Comparison of ENCODE assay signal across 8 mouse cellular contexts in the genomic region with DNA sequence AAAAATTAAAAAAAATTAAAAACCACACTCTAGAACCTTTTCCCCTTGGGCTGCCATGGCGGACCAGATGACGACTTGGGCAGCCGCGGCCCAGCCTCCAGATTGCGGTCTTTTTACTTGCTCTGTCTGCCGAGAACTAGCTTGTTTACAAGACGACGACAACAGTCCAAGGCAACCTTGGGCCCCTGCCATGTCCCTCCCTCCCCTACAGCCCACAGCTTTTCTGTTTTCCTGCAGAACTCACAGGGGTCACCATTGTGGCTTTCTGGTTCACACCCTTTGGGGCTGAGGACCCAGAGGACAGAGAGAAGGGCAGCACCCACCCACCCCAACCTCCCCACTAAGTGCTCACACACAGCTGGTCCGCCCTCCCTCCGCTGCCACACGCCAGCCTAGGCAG. TPM values are rescaled to one million over a fixed set of nuclear protein-coding genes. Genes with fewer than 3 reads are reported as not detected.
A peak's percentile ranks its signal among the peaks of the same experiment; 100 is the strongest.
DNase-seq lines count a peak whose midpoint lies in the region; ATAC-seq and TF ChIP-seq lines count a peak whose summit lies in the region.
"Had no signal": no experiment of that assay in that cellular context is flagged by ENCODE, and none has a peak within 500 bp of the region (broad histone marks: within the 10 kb centered on the region; RNA-seq: fewer than 3 reads in every experiment).

No protein-coding gene starts in this region.

- no peak for TF ChIP-seq CTCF in left cerebral cortex, adult 2 months (IDR thresholded peaks at IDR 0.05)

- no peak for ATAC-seq in cerebellum, adult (ENCODE audit: insufficient number of reproducible peaks, low FRiP score, low TSS enrichment)

- no peak overlapping the region for H3K4me3 ChIP-seq in left cerebral cortex, adult 2 months
- H3K4me3 ChIP-seq: midbrain, embryonic 12.5 days had no signal

- peak in 1 of 2 experiments; percentile 35 for DNase-seq in left cerebral cortex, adult 2 months (ENCODE audit: extremely low spot score in 1 of 2, low spot score in 2 of 2)
- no peak for DNase-seq in left cerebral cortex, postnatal 25 days (ENCODE audit: low spot score in 2 of 2)
- DNase-seq in adrenal gland, postnatal 36 days = peak; percentile 84 to 85
- DNase-seq in heart, postnatal 36 days = peak; percentile 44 to 62
- peak; percentile 78 for DNase-seq in lung, postnatal 14 days
- no peak for DNase-seq in thymus, postnatal 10 days (ENCODE audit: low spot score in 2 of 2)

- intact Hi-C loops in left cerebral cortex, adult 2 months (cut with DNase I) = loop anchor here (5.0 kb wide), 1 partner anchor 236 kb away; no protein-coding TSS in a partner anchor
- intact Hi-C loops in left cerebral cortex, postnatal 25 days (cut with DNase I) = no loop called here
- intact Hi-C loops in heart, postnatal 36 days (cut with DNase I) = no loop called here

- H3K27ac ChIP-seq in left cerebral cortex, adult 2 months = peak overlapping the region; percentile 75; the same call in 1 of the 2 replicates
- H3K27ac ChIP-seq: midbrain, embryonic 12.5 days had no signal

RNA-seq across cellular contexts. Expression of a gene that starts 12.1 kb away (rescaled TPM):
- 10 to 100 TPM; 16.1 to 17.3 TPM for total RNA-seq in left cerebral cortex, adult 2 months (2021)
- 10 to 100 TPM; 14.7 to 16.1 TPM for total RNA-seq in left cerebral cortex, postnatal 25 days (2021)
- total RNA-seq in adrenal gland, postnatal 36 days (2021) = 10 to 100 TPM; 56.2 to 67.3 TPM
- 100 to 1,000 TPM in 1 of 2 experiments, 10 to 100 TPM in 1; 97.9 to 115 TPM for total RNA-seq in heart, postnatal 36 days (2021)

Comparison
In these comparisons a context has a peak if more than half of its experiments do, and no peak if none do; other contexts are left out.
1. DNase-seq: peak in adrenal gland, postnatal 36 days (2 of 2), heart, postnatal 36 days (2 of 2) and lung, postnatal 14 days (single experiment); none in left cerebral cortex, postnatal 25 days (0 of 2) and thymus, postnatal 10 days (0 of 2).